Mouse (Mus musculus): ENCODE measurements at regions not wholly inside any gene's neighbourhood (a gene's known extent, or its start where the extent isn't known, plus 50 kb on each side); places are given as distances from the start of the nearest gene placed in this dataset.

- Histone ChIP-seq H3K4me2 (replicated peaks) (no peak overlapping the region), H3K36me3 (no peaks in the 10 kb centered on the region), H3K9me3 (no peaks in the 10 kb centered on the region), H3K4me1 (no peaks in the 10 kb centered on the region), H3K9ac (no peak overlapping the region), H3K27me3 (no peaks in the 10 kb centered on the region), H3K27ac (no peak overlapping the region), H3K4me3 (no peak overlapping the region)
- no peak for ATAC-seq (ENCODE audit: insufficient number of reproducible peaks, insufficient read depth, low FRiP score, low TSS enrichment)
- WGBS: 57% methylated on average over 9 of the region's 9 CpGs
These were observed 76.3 kb upstream of the Hdac4 start for GRCm38 (mm10) chr1:92271676-92272291.

GRCm38 (mm10) chr1:92270486-92271058 lies 75.1 kb upstream of the Hdac4 start:
- no peak for ATAC-seq (ENCODE audit: insufficient number of reproducible peaks, insufficient read depth, low FRiP score, low TSS enrichment)
- Histone ChIP-seq H3K4me1 (no peaks in the 10 kb centered on the region), H3K4me2 (replicated peaks) (no peak overlapping the region), H3K4me3 (no peak overlapping the region), H3K36me3 (no peaks in the 10 kb centered on the region), H3K27me3 (no peaks in the 10 kb centered on the region), H3K9me3 (no peaks in the 10 kb centered on the region), H3K9ac (no peak overlapping the region), H3K27ac (no peak overlapping the region)
- WGBS: 32% methylated on average over 6 of the region's 6 CpGs

- no peak overlapping the region for H3K9ac ChIP-seq
- H3K27me3 ChIP-seq: no peaks in the 10 kb centered on the region
- no peak overlapping the region for H3K27ac ChIP-seq
- no peaks in the 10 kb centered on the region for H3K36me3 ChIP-seq
- ATAC-seq (ENCODE audit: insufficient number of reproducible peaks, insufficient read depth, low FRiP score, low TSS enrichment): no peak
- H3K4me1 ChIP-seq: no peaks in the 10 kb centered on the region
- no peaks in the 10 kb centered on the region for H3K9me3 ChIP-seq
- WGBS: 60% methylated on average over 10 of the region's 10 CpGs
- H3K4me2 ChIP-seq (replicated peaks): no peak overlapping the region
- no peak overlapping the region for H3K4me3 ChIP-seq
These were observed 74.0 kb upstream of the Hdac4 start for GRCm38 (mm10) chr1:92269464-92269863.

DNA sequence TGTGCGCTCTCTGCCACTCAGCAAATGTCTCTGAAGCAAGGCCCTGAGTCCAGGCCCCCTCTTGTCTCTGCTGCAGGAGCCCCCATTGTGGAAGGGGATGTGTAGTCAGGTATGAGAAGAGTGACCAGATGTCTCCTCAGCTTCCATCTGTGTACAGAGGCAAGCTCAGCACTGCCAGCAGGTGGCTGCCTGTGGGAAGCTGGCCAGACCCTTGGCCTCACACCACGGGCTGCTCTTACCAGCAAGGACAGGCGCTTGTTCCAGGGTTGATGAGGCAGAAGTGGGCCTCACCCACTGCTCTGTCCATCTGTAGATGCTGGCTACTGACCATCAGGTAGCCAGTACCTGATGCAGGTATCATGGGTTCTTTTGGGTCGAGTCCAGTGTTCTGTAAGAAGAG lies 69.4 kb upstream of the Hdac4 start:
- Histone ChIP-seq H3K4me3 (no peak overlapping the region), H3K36me3 (no peaks in the 10 kb centered on the region), H3K27me3 (no peaks in the 10 kb centered on the region), H3K9ac (no peak overlapping the region), H3K27ac (no peak overlapping the region), H3K9me3 (no peaks in the 10 kb centered on the region), H3K4me1 (no peaks in the 10 kb centered on the region), H3K4me2 (replicated peaks) (no peak overlapping the region)
- WGBS: 88% methylated on average over 4 of the region's 4 CpGs
- ATAC-seq (ENCODE audit: insufficient number of reproducible peaks, insufficient read depth, low FRiP score, low TSS enrichment): no peak

DNA sequence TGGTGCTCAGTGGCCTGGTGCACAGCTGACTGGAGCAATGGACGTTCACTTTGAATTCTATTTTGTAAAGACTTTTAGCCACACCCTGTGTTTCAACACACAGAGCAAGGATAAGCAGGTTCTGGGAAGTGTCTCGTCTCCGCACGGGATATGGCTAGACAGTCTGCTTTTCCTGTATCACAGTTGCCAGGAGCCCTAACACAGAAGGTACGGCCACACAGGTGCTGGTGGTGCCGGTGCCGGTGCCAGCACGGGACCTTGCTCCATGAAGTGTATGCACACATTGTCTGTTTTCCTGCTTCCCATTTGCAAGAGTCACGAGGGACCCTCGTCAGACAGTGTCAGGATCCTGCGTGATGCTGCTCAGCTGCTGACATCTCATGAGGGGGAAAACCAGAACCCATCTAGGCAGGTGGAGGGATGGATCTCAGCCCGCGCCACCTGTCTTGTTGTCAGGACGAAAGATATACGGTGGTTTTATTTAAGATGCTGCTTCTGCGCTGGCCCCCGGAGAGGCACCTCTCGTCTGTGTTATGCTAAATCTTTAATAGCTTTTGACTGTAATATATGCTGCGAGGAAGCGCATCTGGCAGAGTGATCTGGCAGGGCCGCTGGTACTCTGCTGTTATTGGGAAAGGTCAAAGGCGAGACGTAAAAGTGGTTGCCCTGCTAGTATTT lies 64.4 kb upstream of the Hdac4 start:
- 72% methylated on average over 23 of the region's 23 CpGs for WGBS
- Histone ChIP-seq H3K27me3 (no peaks in the 10 kb centered on the region), H3K27ac (no peak overlapping the region), H3K4me1 (no peaks in the 10 kb centered on the region), H3K4me2 (replicated peaks) (no peak overlapping the region), H3K36me3 (no peaks in the 10 kb centered on the region), H3K9me3 (no peaks in the 10 kb centered on the region), H3K9ac (no peak overlapping the region), H3K4me3 (no peak overlapping the region)
- no peak for ATAC-seq (ENCODE audit: insufficient number of reproducible peaks, insufficient read depth, low FRiP score, low TSS enrichment)

DNA sequence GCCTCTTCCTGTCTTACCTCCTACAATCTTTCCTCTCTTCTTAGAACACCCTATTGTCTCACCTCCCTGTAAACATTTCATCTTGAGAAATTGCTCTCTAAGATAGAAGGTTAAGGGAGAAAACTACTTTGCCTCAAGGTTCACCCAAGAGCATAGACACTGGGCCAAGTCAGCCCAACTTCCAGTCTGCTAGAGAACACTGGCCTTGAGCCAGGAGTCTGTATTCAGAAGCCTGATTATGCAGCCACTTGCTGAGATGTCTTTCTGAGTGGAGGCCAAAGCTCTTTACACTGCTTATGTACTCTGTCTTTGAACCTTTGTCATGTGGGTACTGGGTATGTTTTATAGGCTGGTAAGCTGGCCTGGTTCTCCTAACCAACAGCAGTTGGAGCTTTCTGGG lies 62.5 kb upstream of the Hdac4 start:
- Histone ChIP-seq H3K4me1 (no peaks in the 10 kb centered on the region), H3K27me3 (no peaks in the 10 kb centered on the region), H3K4me3 (no peak overlapping the region), H3K4me2 (replicated peaks) (no peak overlapping the region), H3K9ac (no peak overlapping the region), H3K27ac (no peak overlapping the region), H3K9me3 (no peaks in the 10 kb centered on the region), H3K36me3 (no peaks in the 10 kb centered on the region)
- no peak for ATAC-seq (ENCODE audit: insufficient number of reproducible peaks, insufficient read depth, low FRiP score, low TSS enrichment)

- H3K4me2 ChIP-seq (replicated peaks): no peak overlapping the region
- H3K36me3 ChIP-seq: no peaks in the 10 kb centered on the region
- H3K27me3 ChIP-seq: no peaks in the 10 kb centered on the region
- H3K27ac ChIP-seq: no peak overlapping the region
- ATAC-seq (ENCODE audit: insufficient number of reproducible peaks, insufficient read depth, low FRiP score, low TSS enrichment): no peak
- H3K9ac ChIP-seq: no peak overlapping the region
- H3K4me1 ChIP-seq: no peaks in the 10 kb centered on the region
- no peak overlapping the region for H3K4me3 ChIP-seq
- no peaks in the 10 kb centered on the region for H3K9me3 ChIP-seq
- WGBS: 75% methylated on average over 8 of the region's 8 CpGs
These were observed 57.6 kb upstream of the Hdac4 start for GRCm38 (mm10) chr1:92253086-92253485.

- H3K4me1 ChIP-seq: no peaks in the 10 kb centered on the region
- no peaks in the 10 kb centered on the region for H3K9me3 ChIP-seq
- H3K4me3 ChIP-seq: no peak overlapping the region
- no peaks in the 10 kb centered on the region for H3K27me3 ChIP-seq
- no peak overlapping the region for H3K4me2 ChIP-seq (replicated peaks)
- no peaks in the 10 kb centered on the region for H3K36me3 ChIP-seq
- no peak overlapping the region for H3K27ac ChIP-seq
- no peak overlapping the region for H3K9ac ChIP-seq
- WGBS: 78% methylated on average over 9 of the region's 10 CpGs
- ATAC-seq (ENCODE audit: insufficient number of reproducible peaks, insufficient read depth, low FRiP score, low TSS enrichment): no peak
These were observed 55.3 kb upstream of the Hdac4 start for GRCm38 (mm10) chr1:92250594-92251463.

All from embryonic facial prominence, embryonic 12.5 days (tissue).